Mouse (Mus musculus): Measurements from ENCODE around the gene Taf1b. TPM values are rescaled to one million over a fixed set of nuclear protein-coding genes. Genes with fewer than 3 reads are reported as not detected.

The Taf1b gene
- polyA plus RNA-seq, 1 experiment from 2014 or later, result 6.9 TPM

DNA sequence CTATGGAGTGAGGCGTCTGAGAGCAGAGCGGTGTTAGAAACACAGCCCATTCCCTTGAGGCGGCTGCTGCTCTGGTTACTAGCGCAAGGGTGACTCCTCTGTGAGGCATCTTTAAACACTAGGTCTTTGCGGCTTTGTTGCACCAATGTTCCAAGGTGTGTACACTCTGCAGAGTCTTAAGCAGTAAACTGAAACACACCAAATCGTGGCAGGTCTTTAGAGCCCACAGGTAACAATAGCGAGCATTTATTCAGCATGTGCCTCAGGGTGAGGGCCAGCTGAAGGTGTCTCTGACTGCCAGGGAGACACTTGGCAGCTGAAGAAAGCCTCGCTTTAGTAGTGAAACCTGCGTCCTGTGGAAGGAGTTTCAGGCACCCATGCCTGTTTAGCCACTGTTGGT is 93.9 kb downstream of the Taf1b start:
- no peaks in the 10 kb centered on the region for H3K36me3 ChIP-seq (replicated peaks; ENCODE audit: insufficient read depth, low read length)
- H3K4me2 ChIP-seq (ENCODE audit: low read depth, low read length), result no peak overlapping the region
- WGBS (ENCODE audit: insufficient replicate concordance), result 81% methylated on average over 9 of the region's 9 CpGs
- H3K27me3 ChIP-seq (ENCODE audit: insufficient read depth, low read length), result no peaks in the 10 kb centered on the region
- H3K9me3 ChIP-seq (ENCODE audit: low read length), result no peaks in the 10 kb centered on the region
- TF ChIP-seq EP300 (IDR thresholded peaks at IDR 0.05; ENCODE audit: low read depth), result no peak
- ATAC-seq, result no peak
- no peak overlapping the region for H3K27ac ChIP-seq (ENCODE audit: low read depth)
- H3K4me3 ChIP-seq (ENCODE audit: low read depth, low read length), result no peak overlapping the region
- H3K4me1 ChIP-seq (ENCODE audit: insufficient read depth), result peaks cover 12% of the 10 kb centered on the region
- H3K9ac ChIP-seq (replicated peaks), result no peak overlapping the region
- no peak for DNase-seq

DNA sequence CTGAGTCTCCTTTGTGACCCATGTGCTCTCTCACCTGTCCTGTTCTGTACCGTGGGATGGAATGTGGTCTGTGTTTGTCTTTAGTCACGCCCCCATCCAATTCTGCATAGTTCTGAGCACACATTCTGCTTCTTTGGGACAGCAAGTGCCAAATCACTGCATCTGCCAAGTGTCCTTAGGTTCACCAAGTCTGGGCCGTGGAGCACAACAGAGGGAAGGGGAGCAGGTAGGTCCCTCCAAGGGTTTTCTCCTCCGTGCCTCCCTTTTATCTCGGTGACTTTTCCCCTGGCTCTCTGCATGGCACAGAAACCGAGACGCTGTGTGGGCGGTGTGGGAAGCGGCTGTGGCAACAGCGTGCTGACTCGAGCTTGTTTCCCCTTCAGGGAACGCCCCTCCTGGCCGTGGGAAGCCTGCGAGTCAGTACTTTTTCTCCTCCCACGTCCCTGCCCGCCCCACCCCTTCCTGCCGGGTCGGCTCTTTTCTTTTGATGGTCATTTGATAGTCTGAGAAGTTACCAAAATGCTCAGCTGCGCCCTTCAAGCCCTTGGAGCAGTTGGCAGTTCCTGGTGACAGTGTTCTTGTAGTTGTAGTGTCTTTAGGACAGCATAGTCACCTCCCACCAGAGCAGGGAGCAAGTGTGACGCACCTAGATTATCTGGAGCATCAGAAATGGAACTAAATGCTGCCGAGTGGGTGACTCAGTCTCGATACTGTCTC is 95.0 kb downstream of the Taf1b start:
- no peaks in the 10 kb centered on the region for H3K36me3 ChIP-seq (replicated peaks; ENCODE audit: insufficient read depth, low read length)
- 5% methylated on average over 22 of the region's 22 CpGs for WGBS (ENCODE audit: insufficient replicate concordance)
- no peaks in the 10 kb centered on the region for H3K27me3 ChIP-seq (ENCODE audit: insufficient read depth, low read length)
- DNase-seq (peak; percentile 68), ATAC-seq (peak; percentile 84)
- H3K27ac ChIP-seq (ENCODE audit: low read depth), result peak overlapping the region; percentile 18; the same call in 1 of the 2 replicates
- no peaks in the 10 kb centered on the region for H3K9me3 ChIP-seq (ENCODE audit: low read length)
- H3K4me1 ChIP-seq (ENCODE audit: insufficient read depth), result peaks cover 12% of the 10 kb centered on the region
- peak overlapping the region; percentile 41 for H3K4me3 ChIP-seq (ENCODE audit: low read depth, low read length)
- H3K4me2 ChIP-seq (ENCODE audit: low read depth, low read length), result peak overlapping the region; percentile 76
- H3K9ac ChIP-seq (replicated peaks), result peak overlapping the region; percentile 44
- TF ChIP-seq EP300 (IDR thresholded peaks at IDR 0.05; ENCODE audit: low read depth) (no peak), CTCF (IDR thresholded peaks at IDR 0.05; ENCODE audit: low read depth) (no peak)

DNA sequence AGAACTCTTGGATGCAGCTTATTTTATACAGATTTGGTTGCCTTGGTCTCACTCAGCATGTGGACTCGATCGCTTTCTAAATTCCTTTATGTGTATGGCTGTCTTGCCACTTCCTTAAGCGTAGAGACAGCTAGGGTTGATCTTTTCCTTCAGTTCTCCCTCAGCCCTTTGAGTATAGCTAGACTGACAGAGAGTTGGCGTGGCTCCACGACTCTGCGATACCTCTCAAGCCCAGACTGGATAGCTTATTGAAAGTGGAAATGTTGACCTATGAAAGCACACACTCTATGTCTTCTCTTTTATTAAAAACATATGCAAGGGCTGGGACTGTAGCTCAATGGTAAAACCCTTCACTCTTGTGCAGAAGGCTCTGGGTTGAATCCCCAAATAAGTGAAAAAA is 99.2 kb downstream of the Taf1b start:
- H3K4me1 ChIP-seq (ENCODE audit: insufficient read depth), result peaks cover 11% of the 10 kb centered on the region
- no peak overlapping the region for H3K4me2 ChIP-seq (ENCODE audit: low read depth, low read length)
- H3K36me3 ChIP-seq (replicated peaks; ENCODE audit: insufficient read depth, low read length), result no peaks in the 10 kb centered on the region
- 78% methylated on average over 6 of the region's 6 CpGs for WGBS (ENCODE audit: insufficient replicate concordance)
- no peaks in the 10 kb centered on the region for H3K27me3 ChIP-seq (ENCODE audit: insufficient read depth, low read length)
- DNase-seq, result no peak
- TF ChIP-seq EP300 (IDR thresholded peaks at IDR 0.05; ENCODE audit: low read depth), result no peak
- no peak for TF ChIP-seq CTCF (IDR thresholded peaks at IDR 0.05; ENCODE audit: low read depth)
- no peak overlapping the region for H3K9ac ChIP-seq (replicated peaks)
- no peaks in the 10 kb centered on the region for H3K9me3 ChIP-seq (ENCODE audit: low read length)
- H3K27ac ChIP-seq (ENCODE audit: low read depth), result no peak overlapping the region
- no peak overlapping the region for H3K4me3 ChIP-seq (ENCODE audit: low read depth, low read length)
- no peak for ATAC-seq

- Histone ChIP-seq H3K4me3 (ENCODE audit: low read depth, low read length) (no peak overlapping the region), H3K4me1 (ENCODE audit: insufficient read depth) (no peaks in the 10 kb centered on the region), H3K4me2 (ENCODE audit: low read depth, low read length) (no peak overlapping the region), H3K27me3 (ENCODE audit: insufficient read depth, low read length) (no peaks in the 10 kb centered on the region), H3K36me3 (replicated peaks; ENCODE audit: insufficient read depth, low read length) (no peaks in the 10 kb centered on the region), H3K9ac (replicated peaks) (no peak overlapping the region), H3K27ac (ENCODE audit: low read depth) (no peak overlapping the region), H3K9me3 (ENCODE audit: low read length) (no peaks in the 10 kb centered on the region)
- WGBS (ENCODE audit: insufficient replicate concordance), result 70% methylated on average over 8 of the region's 8 CpGs
- DNase-seq (no peak), ATAC-seq (no peak)
- TF ChIP-seq EP300 (IDR thresholded peaks at IDR 0.05; ENCODE audit: low read depth) (no peak), CTCF (IDR thresholded peaks at IDR 0.05; ENCODE audit: low read depth) (no peak)
These were observed 101.3 kb downstream of the Taf1b start for GRCm38 (mm10) chr12:24599366-24599895.

GRCm38 (mm10) chr12:24600074-24600473 is 101.9 kb downstream of the Taf1b start:
- no peaks in the 10 kb centered on the region for H3K9me3 ChIP-seq (ENCODE audit: low read length)
- ATAC-seq, result no peak
- WGBS (ENCODE audit: insufficient replicate concordance), result 73% methylated on average over 7 of the region's 7 CpGs

GRCm38 (mm10) chr12:24600806-24601205 is 102.6 kb downstream of the Taf1b start:
- ATAC-seq (peak; percentile 94), DNase-seq (peak; percentile 76)
- no peaks in the 10 kb centered on the region for H3K36me3 ChIP-seq (replicated peaks; ENCODE audit: insufficient read depth, low read length)
- H3K4me3 ChIP-seq (ENCODE audit: low read depth, low read length), result no peak overlapping the region
- H3K9ac ChIP-seq (replicated peaks), result no peak overlapping the region
- H3K4me2 ChIP-seq (ENCODE audit: low read depth, low read length), result no peak overlapping the region
- H3K9me3 ChIP-seq (ENCODE audit: low read length), result no peaks in the 10 kb centered on the region
- peak; percentile 90 for TF ChIP-seq CTCF (IDR thresholded peaks at IDR 0.05; ENCODE audit: low read depth)
- TF ChIP-seq EP300 (IDR thresholded peaks at IDR 0.05; ENCODE audit: low read depth), result no peak
- no peak overlapping the region for H3K27ac ChIP-seq (ENCODE audit: low read depth)
- no peaks in the 10 kb centered on the region for H3K27me3 ChIP-seq (ENCODE audit: insufficient read depth, low read length)
- no peaks in the 10 kb centered on the region for H3K4me1 ChIP-seq (ENCODE audit: insufficient read depth)
- WGBS (ENCODE audit: insufficient replicate concordance), result 5% methylated on average over 9 of the region's 9 CpGs

More at GRCm38 (mm10) chr12:24600074-24600473, 101.9 kb downstream of the Taf1b start:
- H3K27ac ChIP-seq (ENCODE audit: low read depth), result no peak overlapping the region
- no peaks in the 10 kb centered on the region for H3K36me3 ChIP-seq (replicated peaks; ENCODE audit: insufficient read depth, low read length)
- TF ChIP-seq EP300 (IDR thresholded peaks at IDR 0.05; ENCODE audit: low read depth) (no peak), CTCF (IDR thresholded peaks at IDR 0.05; ENCODE audit: low read depth) (no peak)
- no peak overlapping the region for H3K4me3 ChIP-seq (ENCODE audit: low read depth, low read length)
- no peak overlapping the region for H3K4me2 ChIP-seq (ENCODE audit: low read depth, low read length)
- no peak for DNase-seq
- H3K9ac ChIP-seq (replicated peaks), result no peak overlapping the region
- H3K27me3 ChIP-seq (ENCODE audit: insufficient read depth, low read length), result no peaks in the 10 kb centered on the region
- H3K4me1 ChIP-seq (ENCODE audit: insufficient read depth), result no peaks in the 10 kb centered on the region

Data from liver, postnatal 0 days (tissue).